Mouse (Mus musculus): ENCODE data around the gene Frem1. TPM values are rescaled to one million over a fixed set of nuclear protein-coding genes. Genes with fewer than 3 reads are reported as not detected.

The Frem1 gene
- polyA plus RNA-seq, 1 experiment from 2014 or later, result 2.2 TPM

DNA sequence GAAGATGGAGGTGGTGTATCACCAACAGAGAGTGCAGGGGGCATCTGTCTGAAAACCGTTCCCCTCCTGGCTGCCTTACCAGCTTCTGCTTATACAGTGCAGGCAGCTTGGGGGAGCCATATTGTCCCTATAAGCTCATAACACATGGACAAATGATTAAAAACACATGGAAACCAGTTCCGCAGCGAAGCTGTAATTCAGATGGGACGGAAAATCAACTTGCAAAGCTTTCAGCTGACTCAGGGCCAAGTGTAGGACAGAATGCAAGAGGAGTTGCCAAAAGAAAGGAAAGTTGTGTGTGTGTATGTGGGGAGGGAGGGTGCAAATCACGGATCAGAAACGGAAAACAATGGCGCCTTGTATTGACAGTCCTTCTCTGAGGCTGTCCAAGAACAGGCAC, 161.1 kb downstream of the Frem1 start:
- Histone ChIP-seq H3K4me1 (ENCODE audit: control insufficient read depth, insufficient read depth, low read depth, low read length) (peaks cover 5% of the 10 kb centered on the region; the same call in 1 of the 2 replicates), H3K9ac (ENCODE audit: low read depth, low read length) (no peak overlapping the region), H3K4me3 (ENCODE audit: low read length) (no peak overlapping the region), H3K36me3 (ENCODE audit: control insufficient read depth, insufficient read depth, low read length) (no peaks in the 10 kb centered on the region), H3K27ac (ENCODE audit: low read depth, low read length) (no peak overlapping the region; the same call in 1 of the 2 replicates), H3K27me3 (replicated peaks; ENCODE audit: control insufficient read depth, insufficient read depth, low read length) (no peaks in the 10 kb centered on the region), H3K4me2 (ENCODE audit: low read length) (no peak overlapping the region), H3K9me3 (ENCODE audit: control insufficient read depth, low read length) (no peaks in the 10 kb centered on the region)
- ATAC-seq, result peak; percentile 37; the same call in 1 of the 2 replicates
- 55% methylated on average over 7 of the region's 7 CpGs for WGBS

DNA sequence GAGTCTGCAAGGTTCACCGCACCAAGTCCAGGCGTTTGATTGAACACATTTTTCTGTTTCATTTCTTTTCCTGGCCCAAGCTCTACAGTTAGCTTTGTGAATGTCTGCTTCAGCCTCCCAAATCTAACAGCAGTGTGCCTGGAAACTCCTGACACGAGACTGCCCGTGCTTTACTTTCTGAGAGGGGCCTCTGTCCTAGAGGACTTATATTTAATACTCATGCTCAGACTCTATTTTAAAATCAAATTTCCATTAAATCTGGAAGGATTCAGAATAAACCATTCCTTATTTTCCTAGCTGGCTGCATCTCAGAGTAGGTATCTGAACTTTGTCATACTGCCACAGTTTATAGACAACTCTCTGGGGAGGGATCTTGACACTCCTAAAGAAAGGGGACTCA, 161.6 kb downstream of the Frem1 start:
- Histone ChIP-seq H3K27ac (ENCODE audit: low read depth, low read length) (no peak overlapping the region), H3K4me2 (ENCODE audit: low read length) (no peak overlapping the region), H3K4me1 (ENCODE audit: control insufficient read depth, insufficient read depth, low read depth, low read length) (peaks cover 5% of the 10 kb centered on the region; the same call in 1 of the 2 replicates), H3K36me3 (ENCODE audit: control insufficient read depth, insufficient read depth, low read length) (no peaks in the 10 kb centered on the region), H3K4me3 (ENCODE audit: low read length) (no peak overlapping the region), H3K9me3 (ENCODE audit: control insufficient read depth, low read length) (no peaks in the 10 kb centered on the region), H3K9ac (ENCODE audit: low read depth, low read length) (no peak overlapping the region), H3K27me3 (replicated peaks; ENCODE audit: control insufficient read depth, insufficient read depth, low read length) (no peaks in the 10 kb centered on the region)
- ATAC-seq, result no peak
- 78% methylated on average over 4 of the region's 4 CpGs for WGBS

DNA sequence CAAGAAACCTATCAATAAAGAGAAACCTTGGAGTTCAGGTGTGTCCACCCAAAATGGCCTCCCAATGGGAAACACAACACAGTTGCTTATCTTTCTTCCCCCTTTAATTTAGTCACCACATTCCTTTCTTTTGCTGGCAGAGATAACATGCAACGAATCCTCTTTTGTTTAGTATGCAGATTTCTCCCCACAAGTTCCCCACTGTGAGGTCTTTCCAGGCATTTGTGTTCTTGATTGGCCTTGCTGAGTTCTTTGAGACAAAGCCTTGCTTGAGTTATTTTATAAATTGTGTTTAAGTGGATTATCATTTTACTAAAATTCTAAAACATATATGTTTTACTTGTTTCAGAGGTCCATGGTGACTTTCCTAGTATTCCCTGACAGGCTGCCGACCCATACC, 166.0 kb downstream of the Frem1 start:
- H3K27me3 ChIP-seq (replicated peaks; ENCODE audit: control insufficient read depth, insufficient read depth, low read length), result no peaks in the 10 kb centered on the region
- H3K4me3 ChIP-seq (ENCODE audit: low read length), result no peak overlapping the region
- peaks cover 4% of the 10 kb centered on the region; the same call in 1 of the 2 replicates for H3K4me1 ChIP-seq (ENCODE audit: control insufficient read depth, insufficient read depth, low read depth, low read length)
- no peaks in the 10 kb centered on the region for H3K9me3 ChIP-seq (ENCODE audit: control insufficient read depth, low read length)
- no peak overlapping the region for H3K4me2 ChIP-seq (ENCODE audit: low read length)
- H3K27ac ChIP-seq (ENCODE audit: low read depth, low read length), result no peak overlapping the region
- WGBS, result 47% methylated on average over 2 of the region's 2 CpGs
- no peak for ATAC-seq
- H3K36me3 ChIP-seq (ENCODE audit: control insufficient read depth, insufficient read depth, low read length), result no peaks in the 10 kb centered on the region
- no peak overlapping the region for H3K9ac ChIP-seq (ENCODE audit: low read depth, low read length)

DNA sequence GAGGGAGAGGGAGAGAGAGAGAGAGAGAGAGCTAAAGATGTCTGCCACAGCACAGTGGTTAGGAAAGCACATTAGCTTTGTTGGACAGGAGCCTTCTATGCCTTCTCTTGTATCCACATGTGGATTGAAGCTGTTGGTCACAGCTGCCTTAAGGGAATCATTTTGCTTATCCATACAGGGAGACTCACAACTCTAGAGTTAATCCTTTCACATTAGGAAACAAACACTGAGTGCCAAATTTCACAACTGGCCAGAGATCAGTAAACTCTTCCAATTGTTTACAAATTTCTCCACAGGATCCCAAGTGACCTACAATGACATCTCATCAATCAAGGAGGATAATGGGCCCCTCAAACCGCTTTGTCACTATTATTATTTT, 166.6 kb downstream of the Frem1 start:
- H3K27ac ChIP-seq (ENCODE audit: low read depth, low read length), result no peak overlapping the region
- H3K36me3 ChIP-seq (ENCODE audit: control insufficient read depth, insufficient read depth, low read length), result no peaks in the 10 kb centered on the region
- H3K27me3 ChIP-seq (replicated peaks; ENCODE audit: control insufficient read depth, insufficient read depth, low read length), result no peaks in the 10 kb centered on the region
- H3K9ac ChIP-seq (ENCODE audit: low read depth, low read length), result no peak overlapping the region
- 23% methylated on average over 1 of the region's 1 CpGs for WGBS
- H3K4me3 ChIP-seq (ENCODE audit: low read length), result no peak overlapping the region
- H3K4me2 ChIP-seq (ENCODE audit: low read length), result no peak overlapping the region
- no peaks in the 10 kb centered on the region for H3K4me1 ChIP-seq (ENCODE audit: control insufficient read depth, insufficient read depth, low read depth, low read length)
- ATAC-seq, result no peak
- H3K9me3 ChIP-seq (ENCODE audit: control insufficient read depth, low read length), result no peaks in the 10 kb centered on the region

DNA sequence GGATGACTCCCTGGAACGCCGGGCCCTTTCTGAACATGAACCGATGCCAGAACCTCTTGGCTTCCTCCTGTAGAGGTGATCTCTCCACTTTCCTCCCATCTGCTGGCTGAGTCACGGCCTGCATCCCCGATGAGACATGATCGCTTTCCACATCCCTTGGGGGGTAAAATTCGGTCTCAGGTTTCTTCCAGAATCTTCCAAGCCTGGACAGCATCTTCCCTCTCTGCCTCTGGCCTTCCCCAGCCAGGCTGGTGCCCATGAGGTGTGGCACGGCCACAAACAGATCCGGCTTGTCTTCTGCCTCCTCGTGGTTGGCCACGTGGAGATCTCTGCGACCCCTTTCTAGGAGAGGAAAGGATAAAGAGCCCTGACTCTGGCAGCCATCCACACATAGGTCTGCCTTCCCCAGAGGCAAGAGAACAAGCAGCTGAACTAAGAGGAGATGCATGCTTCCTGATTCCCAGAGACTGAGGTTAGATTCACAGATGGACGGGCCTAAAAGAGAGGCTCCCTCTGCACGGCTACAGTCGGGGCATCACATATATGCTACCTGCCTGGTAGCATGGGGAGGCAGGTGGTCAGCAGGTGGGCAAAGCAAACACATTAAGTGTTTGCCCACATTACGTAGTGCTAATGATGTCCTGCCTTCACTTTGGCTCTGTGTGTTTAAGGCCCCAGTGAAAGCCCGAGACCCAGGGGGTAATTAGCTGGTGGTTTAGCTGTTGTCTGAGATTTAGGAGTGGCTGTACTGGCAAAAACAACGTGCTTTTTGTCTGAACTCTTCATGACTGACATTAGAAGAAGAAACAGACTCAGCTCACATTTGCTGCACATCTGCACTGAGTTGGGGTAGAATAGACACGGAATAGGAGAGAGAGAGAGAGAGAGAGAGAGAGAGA, 167.3 kb downstream of the Frem1 start, which contains the start of gene Cer1:
Gene Cer1 (minus strand): TSS at position 513 of the 899 bp plus-strand sequence.
- no peak for ATAC-seq
- no peaks in the 10 kb centered on the region for H3K4me1 ChIP-seq (ENCODE audit: control insufficient read depth, insufficient read depth, low read depth, low read length)
- WGBS, result 57% methylated on average over 18 of the region's 19 CpGs

DNA sequence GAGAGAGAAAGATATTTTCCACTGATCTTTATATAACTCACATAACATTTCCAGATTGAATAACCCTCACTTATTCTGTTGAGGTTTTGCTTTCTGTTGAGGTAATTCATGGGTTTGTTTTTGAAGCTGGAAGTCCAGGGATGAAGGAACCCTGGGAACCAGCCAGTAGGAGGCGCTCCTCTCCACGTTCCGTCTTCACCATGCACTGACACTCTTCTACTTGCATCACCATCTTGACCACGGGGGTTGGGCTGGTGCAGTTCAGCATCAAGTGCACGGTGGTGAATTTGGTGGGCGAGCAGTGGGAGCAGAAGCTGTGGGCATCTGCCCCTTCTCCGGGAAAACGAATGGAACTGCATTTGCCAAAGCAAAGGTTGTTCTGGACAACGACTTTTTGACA, 169.6 kb downstream of the Frem1 start:
- no peaks in the 10 kb centered on the region for H3K36me3 ChIP-seq (ENCODE audit: control insufficient read depth, insufficient read depth, low read length)
- 83% methylated on average over 9 of the region's 9 CpGs for WGBS

More for the DNA sequence above, 167.3 kb downstream of the Frem1 start, which contains the start of gene Cer1:
- Histone ChIP-seq H3K27ac (ENCODE audit: low read depth, low read length) (no peak within 1 kb of the TSS), H3K27me3 (replicated peaks; ENCODE audit: control insufficient read depth, insufficient read depth, low read length) (no peaks in the 10 kb centered on the region), H3K36me3 (ENCODE audit: control insufficient read depth, insufficient read depth, low read length) (no peaks in the 10 kb centered on the region), H3K4me2 (ENCODE audit: low read length) (no peak within 1 kb of the TSS), H3K9ac (ENCODE audit: low read depth, low read length) (no peak within 1 kb of the TSS), H3K4me3 (ENCODE audit: low read length) (no peak within 1 kb of the TSS), H3K9me3 (ENCODE audit: control insufficient read depth, low read length) (no peaks in the 10 kb centered on the region)

DNA sequence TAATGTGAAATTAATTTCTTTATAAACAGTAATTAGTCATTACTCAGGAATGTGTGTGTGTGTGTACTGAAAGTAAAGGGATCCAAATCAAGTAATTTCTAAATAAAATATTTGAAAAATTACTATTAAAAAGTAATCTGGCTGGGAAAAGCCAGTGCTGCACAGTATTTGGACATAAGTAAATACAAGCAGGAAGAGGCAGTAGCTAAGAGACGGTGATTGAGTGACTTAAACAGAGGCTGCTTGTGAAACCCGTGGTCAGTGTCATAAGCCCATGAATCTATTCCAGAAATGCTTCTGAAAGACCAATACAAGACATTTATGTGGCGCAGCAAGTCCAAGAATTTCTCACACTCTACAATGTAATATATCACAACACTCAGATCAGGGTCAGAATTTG, 170.8 kb downstream of the Frem1 start:
- Histone ChIP-seq H3K9me3 (ENCODE audit: control insufficient read depth, low read length) (no peaks in the 10 kb centered on the region), H3K36me3 (ENCODE audit: control insufficient read depth, insufficient read depth, low read length) (no peaks in the 10 kb centered on the region), H3K9ac (ENCODE audit: low read depth, low read length) (no peak overlapping the region), H3K27me3 (replicated peaks; ENCODE audit: control insufficient read depth, insufficient read depth, low read length) (no peaks in the 10 kb centered on the region), H3K4me1 (ENCODE audit: control insufficient read depth, insufficient read depth, low read depth, low read length) (no peaks in the 10 kb centered on the region), H3K27ac (ENCODE audit: low read depth, low read length) (no peak overlapping the region), H3K4me3 (ENCODE audit: low read length) (no peak overlapping the region), H3K4me2 (ENCODE audit: low read length) (no peak overlapping the region)
- WGBS, result 76% methylated on average over 3 of the region's 3 CpGs
- ATAC-seq, result no peak

More for the DNA sequence above, 169.6 kb downstream of the Frem1 start:
- ATAC-seq, result no peak
- H3K9ac ChIP-seq (ENCODE audit: low read depth, low read length), result no peak overlapping the region
- no peak overlapping the region for H3K4me2 ChIP-seq (ENCODE audit: low read length)
- H3K9me3 ChIP-seq (ENCODE audit: control insufficient read depth, low read length), result no peaks in the 10 kb centered on the region
- no peak overlapping the region for H3K4me3 ChIP-seq (ENCODE audit: low read length)
- no peak overlapping the region for H3K27ac ChIP-seq (ENCODE audit: low read depth, low read length)
- H3K4me1 ChIP-seq (ENCODE audit: control insufficient read depth, insufficient read depth, low read depth, low read length), result no peaks in the 10 kb centered on the region
- H3K27me3 ChIP-seq (replicated peaks; ENCODE audit: control insufficient read depth, insufficient read depth, low read length), result no peaks in the 10 kb centered on the region

DNA sequence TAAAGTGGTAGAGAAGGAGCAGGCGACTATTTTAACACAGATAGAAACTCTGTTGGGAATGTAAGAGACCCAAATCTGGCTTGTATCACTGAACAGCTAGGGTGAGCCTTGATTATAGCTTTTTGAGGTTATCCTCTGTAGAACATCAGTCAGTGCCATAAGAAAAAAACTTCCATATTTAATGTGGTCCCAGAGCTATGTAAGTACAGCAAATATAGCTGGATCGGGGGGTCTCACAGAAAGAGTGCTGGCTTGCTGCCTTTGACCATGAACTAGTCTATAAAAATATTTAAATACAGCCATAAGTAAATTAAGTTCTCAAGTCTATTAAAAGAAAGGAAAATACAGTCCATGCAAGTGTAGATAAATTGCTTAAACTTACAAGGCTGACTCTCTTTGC, 171.9 kb downstream of the Frem1 start:
- no peak overlapping the region for H3K4me3 ChIP-seq (ENCODE audit: low read length)
- H3K4me1 ChIP-seq (ENCODE audit: control insufficient read depth, insufficient read depth, low read depth, low read length), result no peaks in the 10 kb centered on the region
- H3K27me3 ChIP-seq (replicated peaks; ENCODE audit: control insufficient read depth, insufficient read depth, low read length), result no peaks in the 10 kb centered on the region
- no peak for ATAC-seq
- no peak overlapping the region for H3K9ac ChIP-seq (ENCODE audit: low read depth, low read length)
- no peaks in the 10 kb centered on the region for H3K36me3 ChIP-seq (ENCODE audit: control insufficient read depth, insufficient read depth, low read length)
- WGBS, result 75% methylated on average over 2 of the region's 2 CpGs
- no peak overlapping the region for H3K27ac ChIP-seq (ENCODE audit: low read depth, low read length)
- no peaks in the 10 kb centered on the region for H3K9me3 ChIP-seq (ENCODE audit: control insufficient read depth, low read length)
- H3K4me2 ChIP-seq (ENCODE audit: low read length), result no peak overlapping the region

DNA sequence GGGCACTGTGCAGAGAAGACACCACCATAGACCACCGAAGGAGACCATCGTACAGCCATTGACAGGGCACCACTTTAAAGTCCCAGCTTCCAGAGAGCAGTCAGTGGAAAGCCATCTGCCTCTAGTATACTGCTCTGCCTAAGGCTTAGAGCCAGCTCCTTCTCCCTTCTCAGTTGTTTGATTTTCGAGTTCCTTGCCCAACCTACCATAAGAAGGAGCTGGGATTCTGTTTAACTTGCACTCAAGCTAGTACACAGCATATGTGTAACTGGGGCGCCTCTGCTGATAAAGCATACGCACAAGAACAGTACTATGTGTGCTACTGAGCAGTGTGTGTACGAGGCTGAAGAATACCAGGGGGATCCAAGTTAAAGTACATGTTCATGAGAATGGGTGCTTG, 173.0 kb downstream of the Frem1 start:
- no peaks in the 10 kb centered on the region for H3K4me1 ChIP-seq (ENCODE audit: control insufficient read depth, insufficient read depth, low read depth, low read length)
- WGBS, result 88% methylated on average over 6 of the region's 6 CpGs
- no peak for ATAC-seq
- no peaks in the 10 kb centered on the region for H3K36me3 ChIP-seq (ENCODE audit: control insufficient read depth, insufficient read depth, low read length)
- no peak overlapping the region for H3K27ac ChIP-seq (ENCODE audit: low read depth, low read length)
- H3K4me3 ChIP-seq (ENCODE audit: low read length), result no peak overlapping the region
- H3K4me2 ChIP-seq (ENCODE audit: low read length), result no peak overlapping the region
- no peak overlapping the region for H3K9ac ChIP-seq (ENCODE audit: low read depth, low read length)
- H3K27me3 ChIP-seq (replicated peaks; ENCODE audit: control insufficient read depth, insufficient read depth, low read length), result no peaks in the 10 kb centered on the region
- H3K9me3 ChIP-seq (ENCODE audit: control insufficient read depth, low read length), result no peaks in the 10 kb centered on the region
